In the genomic region with DNA sequence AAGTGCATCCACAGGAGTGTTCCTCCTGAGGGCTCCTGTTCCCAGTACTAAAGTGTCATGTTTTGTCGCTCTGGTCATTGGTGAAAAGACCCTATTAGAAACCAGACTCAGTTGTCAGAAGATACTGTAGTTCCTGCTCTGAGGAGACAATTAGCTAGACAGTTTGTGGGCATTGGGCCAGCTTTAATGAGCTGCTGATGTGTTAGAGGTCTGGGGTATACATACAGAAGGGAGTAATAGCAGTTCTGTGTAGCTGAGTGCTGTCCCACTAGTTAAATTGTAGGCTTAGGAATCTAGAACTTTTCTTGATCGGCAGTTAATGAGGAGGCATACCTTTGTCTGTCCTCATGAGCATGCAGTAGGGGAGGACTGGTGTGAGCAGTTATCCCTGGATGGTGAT, we compare ENCODE assay signal across 10 mouse cellular contexts.
"Had no signal": no experiment of that assay in that cellular context is flagged by ENCODE, and none has a peak within 500 bp of the region (broad histone marks: within the 10 kb centered on the region; RNA-seq: fewer than 3 reads in every experiment).

No protein-coding gene starts in this region.

- H3K9ac ChIP-seq: liver, embryonic 15.5 days; midbrain, embryonic 13.5 days; neural tube, embryonic 13.5 days had no signal

- H3K4me1 ChIP-seq: limb, embryonic 10.5 days; midbrain, embryonic 13.5 days had no signal

- ATAC-seq: midbrain, embryonic 13.5 days had no signal

- H3K27ac ChIP-seq: left cerebral cortex, adult 2 months; limb, embryonic 10.5 days; liver, embryonic 15.5 days; midbrain, embryonic 13.5 days; neural tube, embryonic 13.5 days; stomach, postnatal 0 days had no signal

- H3K27me3 ChIP-seq: liver, embryonic 15.5 days; midbrain, embryonic 13.5 days; neural tube, embryonic 13.5 days had no signal

- H3K4me2 ChIP-seq: liver, embryonic 11.5 days; liver, embryonic 15.5 days; midbrain, embryonic 13.5 days; neural tube, embryonic 13.5 days had no signal

- H3K4me3 ChIP-seq: left cerebral cortex, adult 2 months; limb, embryonic 10.5 days; liver, embryonic 15.5 days; midbrain, embryonic 13.5 days; neural tube, embryonic 13.5 days had no signal

- DNase-seq: kidney, postnatal 25 days; lung, adult 2 months; thymus, postnatal 4 days had no signal

- H3K9me3 ChIP-seq: limb, embryonic 10.5 days; liver, embryonic 15.5 days; midbrain, embryonic 13.5 days; neural tube, embryonic 13.5 days had no signal
